ENCODE assay signal across 9 mouse cellular contexts in genomic region chr5:143567860-143568259, GRCm38 (mm10). TPM values are rescaled to one million over a fixed set of nuclear protein-coding genes. Genes with fewer than 3 reads are reported as not detected.
A peak's percentile ranks its signal among the peaks of the same experiment; 100 is the strongest.
DNase-seq lines count a peak whose midpoint lies in the region; ATAC-seq and TF ChIP-seq lines count a peak whose summit lies in the region.
"Had no signal": no experiment of that assay in that cellular context is flagged by ENCODE, and none has a peak within 500 bp of the region (broad histone marks: within the 10 kb centered on the region; RNA-seq: fewer than 3 reads in every experiment).

No protein-coding gene starts in this region.

- no peaks in the 10 kb centered on the region for H3K27me3 ChIP-seq in midbrain, embryonic 11.5 days (ENCODE audit: control insufficient read depth, insufficient read depth, low read length)
- H3K27me3 ChIP-seq in midbrain, embryonic 15.5 days (replicated peaks): no peaks in the 10 kb centered on the region
- H3K27me3 ChIP-seq in limb, embryonic 10.5 days (ENCODE audit: low read depth, poor library complexity, severe bottlenecking): no peaks in the 10 kb centered on the region
- H3K27me3 ChIP-seq in neural tube, embryonic 11.5 days (ENCODE audit: control insufficient read depth, insufficient read depth, low read length): no peaks in the 10 kb centered on the region
- H3K27me3 ChIP-seq in thymus, adult 2 months (ENCODE audit: control insufficient read depth, insufficient read depth, low read length): no peaks in the 10 kb centered on the region
- H3K27me3 ChIP-seq: heart, embryonic 15.5 days had no signal

- H3K4me3 ChIP-seq in midbrain, embryonic 11.5 days (ENCODE audit: low read depth, low read length): no peak overlapping the region
- H3K4me3 ChIP-seq in midbrain, embryonic 15.5 days: no peak overlapping the region
- H3K4me3 ChIP-seq in limb, embryonic 10.5 days: no peak overlapping the region
- no peak overlapping the region for H3K4me3 ChIP-seq in neural tube, embryonic 11.5 days (ENCODE audit: low read depth, low read length)
- no peak overlapping the region for H3K4me3 ChIP-seq in thymus, adult 2 months (ENCODE audit: control insufficient read depth, insufficient read depth, low read length)
- H3K4me3 ChIP-seq: heart, embryonic 15.5 days had no signal

- no peak for TF ChIP-seq CTCF in thymus, adult 2 months (IDR thresholded peaks at IDR 0.05; ENCODE audit: borderline replicate concordance, control insufficient read depth, extremely low read depth, insufficient read depth, low read length, poor library complexity)

- H3K36me3 ChIP-seq in midbrain, embryonic 11.5 days (ENCODE audit: control insufficient read depth, insufficient read depth, low read length): no peaks in the 10 kb centered on the region
- H3K36me3 ChIP-seq in midbrain, embryonic 15.5 days (replicated peaks): no peaks in the 10 kb centered on the region
- peaks cover 19% of the 10 kb centered on the region for H3K36me3 ChIP-seq in limb, embryonic 10.5 days
- H3K36me3 ChIP-seq in neural tube, embryonic 11.5 days (ENCODE audit: control insufficient read depth, insufficient read depth, low read length): no peaks in the 10 kb centered on the region
- no peaks in the 10 kb centered on the region for H3K36me3 ChIP-seq in thymus, adult 2 months (ENCODE audit: control insufficient read depth, insufficient read depth, low read length)
- H3K36me3 ChIP-seq: heart, embryonic 15.5 days had no signal

- H3K9ac ChIP-seq in midbrain, embryonic 11.5 days (ENCODE audit: low read length): no peak overlapping the region
- H3K9ac ChIP-seq in midbrain, embryonic 15.5 days: no peak overlapping the region
- no peak overlapping the region for H3K9ac ChIP-seq in neural tube, embryonic 11.5 days (ENCODE audit: low read length)
- H3K9ac ChIP-seq: heart, embryonic 15.5 days had no signal

- no peak for TF ChIP-seq POLR2A in thymus, adult 2 months (IDR thresholded peaks at IDR 0.05; ENCODE audit: control insufficient read depth, extremely low read depth, insufficient read depth, low read length, poor library complexity)

- no peak overlapping the region for H3K4me2 ChIP-seq in midbrain, embryonic 11.5 days
- H3K4me2 ChIP-seq in midbrain, embryonic 15.5 days: no peak overlapping the region
- H3K4me2 ChIP-seq in neural tube, embryonic 11.5 days (ENCODE audit: low read depth): no peak overlapping the region
- H3K4me2 ChIP-seq: heart, embryonic 15.5 days had no signal

- no peak overlapping the region for H3K27ac ChIP-seq in midbrain, embryonic 11.5 days (ENCODE audit: low read depth, low read length)
- no peak overlapping the region for H3K27ac ChIP-seq in midbrain, embryonic 15.5 days
- no peak overlapping the region for H3K27ac ChIP-seq in limb, embryonic 10.5 days
- no peak overlapping the region for H3K27ac ChIP-seq in neural tube, embryonic 11.5 days (ENCODE audit: low read depth, low read length)
- H3K27ac ChIP-seq in thymus, adult 2 months (ENCODE audit: control insufficient read depth, insufficient read depth, low read length): no peak overlapping the region
- H3K27ac ChIP-seq: heart, embryonic 15.5 days had no signal

- ATAC-seq in midbrain, embryonic 11.5 days (ENCODE audit: low FRiP score): no peak
- no peak for ATAC-seq in midbrain, embryonic 15.5 days (replicated peaks)
- ATAC-seq in inflammation-experienced regulatory T-cells, adult 6 months: peak; percentile 82
- ATAC-seq in neural tube, embryonic 11.5 days (ENCODE audit: insufficient read depth, low FRiP score, low TSS enrichment): no peak

- no peaks in the 10 kb centered on the region for H3K9me3 ChIP-seq in midbrain, embryonic 11.5 days (ENCODE audit: control insufficient read depth, low read length)
- H3K9me3 ChIP-seq in midbrain, embryonic 15.5 days: no peaks in the 10 kb centered on the region
- H3K9me3 ChIP-seq in limb, embryonic 10.5 days (replicated peaks): no peaks in the 10 kb centered on the region
- H3K9me3 ChIP-seq in neural tube, embryonic 11.5 days (ENCODE audit: control insufficient read depth, low read length): no peaks in the 10 kb centered on the region
- H3K9me3 ChIP-seq: heart, embryonic 15.5 days had no signal

- peak; percentile 98 for DNase-seq in midbrain, embryonic 11.5 days (ENCODE audit: low spot score, missing footprints)
- DNase-seq in brain, adult 2 months (ENCODE audit: low read depth, low spot score): peak; percentile 92
- DNase-seq in fibroblast of lung, adult 2 months (ENCODE audit: low read depth): peak; percentile 63
- DNase-seq in limb, embryonic 10.5 days (ENCODE audit: low spot score): peak; percentile 93
- DNase-seq in neural tube, embryonic 11.5 days (ENCODE audit: low spot score): peak; percentile 85
- peak; percentile 77 for DNase-seq in thymus, adult 2 months

- 24% methylated on average over 6 of the region's 6 CpGs for WGBS in midbrain, embryonic 11.5 days
- WGBS in midbrain, embryonic 15.5 days: 23% methylated on average over 6 of the region's 6 CpGs
- 28% methylated on average over 6 of the region's 6 CpGs for WGBS in limb, embryonic 10.5 days
- WGBS in neural tube, embryonic 11.5 days: 21% methylated on average over 6 of the region's 6 CpGs
- 15% methylated on average over 6 of the region's 6 CpGs for WGBS in thymus, adult 2 months

- no peaks in the 10 kb centered on the region for H3K4me1 ChIP-seq in midbrain, embryonic 11.5 days (ENCODE audit: control insufficient read depth, insufficient read depth, low read length)
- H3K4me1 ChIP-seq in midbrain, embryonic 15.5 days: no peaks in the 10 kb centered on the region
- H3K4me1 ChIP-seq in limb, embryonic 10.5 days: peaks cover 8% of the 10 kb centered on the region
- no peaks in the 10 kb centered on the region for H3K4me1 ChIP-seq in neural tube, embryonic 11.5 days (ENCODE audit: control insufficient read depth, insufficient read depth, low read length)
- H3K4me1 ChIP-seq in thymus, adult 2 months (replicated peaks; ENCODE audit: control insufficient read depth, insufficient read depth, low read length): no peaks in the 10 kb centered on the region

RNA-seq across cellular contexts. Expression of gene Rac1, which starts 40.0 kb away (rescaled TPM):
- polyA plus RNA-seq in midbrain, embryonic 11.5 days (2014; fragmentation: Nextera tagmentation; extraction: Ambion mirVana): 480 and 494 TPM in 2 replicates
- 389 and 397 TPM in 2 replicates for polyA plus RNA-seq in midbrain, embryonic 15.5 days (2015; fragmentation: Nextera tagmentation; extraction: Ambion mirVana)
- 10 to 100 TPM; 57.1 to 67.7 (median 60.8) TPM for polyA plus RNA-seq in inflammation-experienced regulatory T-cells, adult 6 months (2017; shearing (Covaris generic))
- polyA plus RNA-seq in limb, embryonic 10.5 days (2016; fragmentation: Nextera tagmentation; extraction: Ambion mirVana): 451 and 473 TPM in 2 replicates
- 519 and 552 TPM in 2 replicates for polyA plus RNA-seq in neural tube, embryonic 11.5 days (2014; fragmentation: Nextera tagmentation; extraction: Ambion mirVana)
- polyA plus RNA-seq in thymus, adult 2 months (2012; rRNA removed): 274 and 275 TPM in 2 replicates

RNA-seq across cellular contexts. Expression of gene Cyth3, which starts 54.4 kb away (rescaled TPM):
- 27.6 and 28.9 TPM in 2 replicates for polyA plus RNA-seq in midbrain, embryonic 11.5 days (2014; fragmentation: Nextera tagmentation; extraction: Ambion mirVana)
- 39.1 and 41.4 TPM in 2 replicates for polyA plus RNA-seq in midbrain, embryonic 15.5 days (2015; fragmentation: Nextera tagmentation; extraction: Ambion mirVana)
- polyA plus RNA-seq in inflammation-experienced regulatory T-cells, adult 6 months (2017; shearing (Covaris generic)): 10 to 100 TPM; 11.4 to 41.0 (median 34.9) TPM
- polyA plus RNA-seq in limb, embryonic 10.5 days (2016; fragmentation: Nextera tagmentation; extraction: Ambion mirVana): 47.5 and 59.2 TPM in 2 replicates
- polyA plus RNA-seq in neural tube, embryonic 11.5 days (2014; fragmentation: Nextera tagmentation; extraction: Ambion mirVana): 40.0 and 42.2 TPM in 2 replicates
- 12.9 and 13.4 TPM in 2 replicates for polyA plus RNA-seq in thymus, adult 2 months (2012; rRNA removed)
